8 mouse cellular contexts compared by ENCODE assay signal in genomic region chr1:120115671-120116081, GRCm38 (mm10). TPM values are rescaled to one million over a fixed set of nuclear protein-coding genes. Genes with fewer than 3 reads are reported as not detected.
DNase-seq lines count a peak whose midpoint lies in the region; ATAC-seq and TF ChIP-seq lines count a peak whose summit lies in the region.

No protein-coding gene starts in this region.

- H3K36me3 ChIP-seq in neural tube, embryonic 11.5 days (ENCODE audit: control insufficient read depth, insufficient read depth, low read length), result peaks cover 16% of the 10 kb centered on the region
- H3K36me3 ChIP-seq in forebrain, embryonic 12.5 days (replicated peaks), result peaks cover 54% of the 10 kb centered on the region
- H3K36me3 ChIP-seq in heart, embryonic 14.5 days (ENCODE audit: control insufficient read depth, insufficient read depth, low read length), result peaks cover 66% of the 10 kb centered on the region
- peaks cover 28% of the 10 kb centered on the region for H3K36me3 ChIP-seq in thymus, adult 2 months (ENCODE audit: control insufficient read depth, insufficient read depth, low read length)

- no peaks in the 10 kb centered on the region for H3K27me3 ChIP-seq in neural tube, embryonic 11.5 days (ENCODE audit: control insufficient read depth, insufficient read depth, low read length)
- H3K27me3 ChIP-seq in forebrain, embryonic 12.5 days, result no peaks in the 10 kb centered on the region
- no peaks in the 10 kb centered on the region for H3K27me3 ChIP-seq in heart, embryonic 14.5 days (ENCODE audit: control insufficient read depth, insufficient read depth, low read length)
- no peaks in the 10 kb centered on the region for H3K27me3 ChIP-seq in thymus, adult 2 months (ENCODE audit: control insufficient read depth, insufficient read depth, low read length)

- H3K27ac ChIP-seq in neural tube, embryonic 11.5 days (ENCODE audit: low read depth, low read length), result peak overlapping the region; percentile 87
- peak overlapping the region; percentile 84 for H3K27ac ChIP-seq in forebrain, embryonic 12.5 days
- peak overlapping the region; percentile 61 to 80 for H3K27ac ChIP-seq in heart, embryonic 14.5 days (replicated peaks in 1 of 2; ENCODE audit: control insufficient read depth in 1 of 2, insufficient read depth in 1 of 2, low read depth in 2 of 2, low read length in 2 of 2)
- 0 out of 2 replicates have a peak overlapping the region, but pooled peaks have one; percentile 56 for H3K27ac ChIP-seq in olfactory bulb, adult 2 months (ENCODE audit: insufficient read depth, low read depth, low read length)
- no peak overlapping the region for H3K27ac ChIP-seq in thymus, adult 2 months (ENCODE audit: control insufficient read depth, insufficient read depth, low read length)

- H3K4me3 ChIP-seq in neural tube, embryonic 11.5 days (ENCODE audit: low read depth, low read length), result no peak overlapping the region
- no peak overlapping the region for H3K4me3 ChIP-seq in forebrain, embryonic 12.5 days (replicated peaks)
- H3K4me3 ChIP-seq in heart, embryonic 14.5 days (ENCODE audit: control insufficient read depth in 1 of 2, insufficient read depth in 1 of 2, low read depth in 1 of 2, low read length in 2 of 2), result no peak overlapping the region
- no peak overlapping the region for H3K4me3 ChIP-seq in olfactory bulb, adult 2 months (ENCODE audit: insufficient read depth, low read depth, low read length)
- H3K4me3 ChIP-seq in thymus, adult 2 months (ENCODE audit: control insufficient read depth, insufficient read depth, low read length), result no peak overlapping the region

- H3K4me1 ChIP-seq in neural tube, embryonic 11.5 days (ENCODE audit: control insufficient read depth, insufficient read depth, low read length), result peaks cover 17% of the 10 kb centered on the region
- peaks cover 34% of the 10 kb centered on the region for H3K4me1 ChIP-seq in forebrain, embryonic 12.5 days
- peaks cover 15 to 41% of the 10 kb centered on the region in 2 experiments for H3K4me1 ChIP-seq in heart, embryonic 14.5 days (ENCODE audit: control insufficient read depth in 2 of 2, insufficient read depth in 2 of 2, low read length in 2 of 2)
- peaks cover 22% of the 10 kb centered on the region for H3K4me1 ChIP-seq in olfactory bulb, adult 2 months (ENCODE audit: control insufficient read depth, insufficient read depth, low read length)
- peaks cover 11% of the 10 kb centered on the region for H3K4me1 ChIP-seq in thymus, adult 2 months (replicated peaks; ENCODE audit: control insufficient read depth, insufficient read depth, low read length)

- TF ChIP-seq CTCF in olfactory bulb, adult 2 months (IDR thresholded peaks at IDR 0.05; ENCODE audit: insufficient read depth, low read depth, low read length), result no peak
- no peak for TF ChIP-seq CTCF in thymus, adult 2 months (IDR thresholded peaks at IDR 0.05; ENCODE audit: borderline replicate concordance, control insufficient read depth, extremely low read depth, insufficient read depth, low read length, poor library complexity)

- no peak for TF ChIP-seq POLR2A in olfactory bulb, adult 2 months (IDR thresholded peaks at IDR 0.05; ENCODE audit: insufficient read depth, low read depth, low read length)
- no peak for TF ChIP-seq POLR2A in thymus, adult 2 months (IDR thresholded peaks at IDR 0.05; ENCODE audit: control insufficient read depth, extremely low read depth, insufficient read depth, low read length, poor library complexity)

- WGBS in neural tube, embryonic 11.5 days, result 71% methylated on average over 9 of the region's 9 CpGs
- 49% methylated on average over 9 of the region's 9 CpGs for WGBS in forebrain, embryonic 12.5 days
- 68% methylated on average over 9 of the region's 9 CpGs for WGBS in heart, embryonic 14.5 days
- WGBS in olfactory bulb, adult 2 months, result 50% methylated on average over 9 of the region's 9 CpGs
- WGBS in thymus, adult 2 months, result 96% methylated on average over 9 of the region's 9 CpGs

- H3K9ac ChIP-seq in neural tube, embryonic 11.5 days (ENCODE audit: low read length), result peak overlapping the region; percentile 26
- H3K9ac ChIP-seq in forebrain, embryonic 12.5 days, result no peak overlapping the region
- no peak overlapping the region for H3K9ac ChIP-seq in heart, embryonic 14.5 days (ENCODE audit: low read length)

- peak; percentile 30 for DNase-seq in neural tube, embryonic 11.5 days (ENCODE audit: low spot score)
- no peak for DNase-seq in neural tube, embryonic 10.5 days (ENCODE audit: extremely low spot score, low spot score)
- DNase-seq in layer of hippocampus, postnatal 10 days (ENCODE audit: low spot score in 2 of 2), result peak; percentile 88 to 89
- DNase-seq in lung, postnatal 36 days, result no peak
- no peak for DNase-seq in thymus, adult 2 months

- no peak overlapping the region for H3K4me2 ChIP-seq in neural tube, embryonic 11.5 days (ENCODE audit: low read depth)
- no peak overlapping the region for H3K4me2 ChIP-seq in forebrain, embryonic 12.5 days
- no peak overlapping the region for H3K4me2 ChIP-seq in heart, embryonic 14.5 days (ENCODE audit: low read length)

- H3K9me3 ChIP-seq in neural tube, embryonic 11.5 days (ENCODE audit: control insufficient read depth, low read length), result no peaks in the 10 kb centered on the region
- H3K9me3 ChIP-seq in forebrain, embryonic 12.5 days, result 0 out of 2 replicates have a peak, but pooled peaks cover 5% of the 10 kb centered on the region
- H3K9me3 ChIP-seq in heart, embryonic 14.5 days (ENCODE audit: control insufficient read depth, low read length), result peaks cover 6% of the 10 kb centered on the region; the same call in 1 of the 2 replicates

- ATAC-seq in neural tube, embryonic 11.5 days (ENCODE audit: insufficient read depth, low FRiP score, low TSS enrichment), result peak; percentile 20
- peak; percentile 62 for ATAC-seq in forebrain, embryonic 12.5 days (ENCODE audit: low FRiP score)
- no peak for ATAC-seq in heart, embryonic 14.5 days (ENCODE audit: insufficient number of reproducible peaks, insufficient read depth, low FRiP score, low read depth)

RNA-seq across cellular contexts. Expression of gene Dbi, which starts 5.2 kb away (rescaled TPM):
- 1,035 and 1,076 TPM in 2 replicates for polyA plus RNA-seq in neural tube, embryonic 11.5 days (2014; fragmentation: Nextera tagmentation; extraction: Ambion mirVana)
- polyA plus RNA-seq in forebrain, embryonic 12.5 days (2016; fragmentation: Nextera tagmentation; extraction: Ambion mirVana), result 921 and 969 TPM in 2 replicates
- 768 and 775 TPM in 2 replicates for polyA plus RNA-seq in heart, embryonic 14.5 days (2014; fragmentation: Nextera tagmentation; extraction: Ambion mirVana)
- 100 to 1,000 TPM; 611 to 668 TPM for total RNA-seq in layer of hippocampus, postnatal 10 days (2021)
- polyA plus RNA-seq in olfactory bulb, adult 2 months (2012; ENCODE audit: insufficient read depth, insufficient read length, low replicate concordance, missing spikeins), result not detected in 2 replicates
- 210 and 247 TPM in 2 replicates for polyA plus RNA-seq in thymus, adult 2 months (2012; rRNA removed)

RNA-seq across cellular contexts. Expression of gene 3110009E18Rik, which starts 5.3 kb away (rescaled TPM):
- 19.4 and 23.8 TPM in 2 replicates for polyA plus RNA-seq in neural tube, embryonic 11.5 days (2014; fragmentation: Nextera tagmentation; extraction: Ambion mirVana)
- polyA plus RNA-seq in forebrain, embryonic 12.5 days (2016; fragmentation: Nextera tagmentation; extraction: Ambion mirVana), result 23.7 and 30.2 TPM in 2 replicates
- polyA plus RNA-seq in heart, embryonic 14.5 days (2014; fragmentation: Nextera tagmentation; extraction: Ambion mirVana), result 11.1 and 12.4 TPM in 2 replicates
- total RNA-seq in layer of hippocampus, postnatal 10 days (2021), result 1 to 10 TPM; 7.1 to 8.7 TPM
- not detected in 2 replicates for polyA plus RNA-seq in olfactory bulb, adult 2 months (2012; ENCODE audit: insufficient read depth, insufficient read length, low replicate concordance, missing spikeins)
- 4.4 and 5.5 TPM in 2 replicates for polyA plus RNA-seq in thymus, adult 2 months (2012; rRNA removed)

RNA-seq across cellular contexts. Expression of gene Tmem37, which starts 41.8 kb away (rescaled TPM):
- 7.4 and 8.6 TPM in 2 replicates for polyA plus RNA-seq in neural tube, embryonic 11.5 days (2014; fragmentation: Nextera tagmentation; extraction: Ambion mirVana)
- 5.2 and 5.3 TPM in 2 replicates for polyA plus RNA-seq in forebrain, embryonic 12.5 days (2016; fragmentation: Nextera tagmentation; extraction: Ambion mirVana)
- polyA plus RNA-seq in heart, embryonic 14.5 days (2014; fragmentation: Nextera tagmentation; extraction: Ambion mirVana), result 15.1 and 15.7 TPM in 2 replicates
- 1 to 10 TPM; 1.0 to 2.0 TPM for total RNA-seq in layer of hippocampus, postnatal 10 days (2021)
- not detected in 2 replicates for polyA plus RNA-seq in olfactory bulb, adult 2 months (2012; ENCODE audit: insufficient read depth, insufficient read length, low replicate concordance, missing spikeins)
- polyA plus RNA-seq in thymus, adult 2 months (2012; rRNA removed), result 15.7 and 18.5 TPM in 2 replicates

Comparison
In these comparisons a context has a peak if more than half of its experiments do, and no peak if none do; other contexts are left out.
1. DNase-seq: peak in neural tube, embryonic 11.5 days (single experiment) and layer of hippocampus, postnatal 10 days (2 of 2); none in neural tube, embryonic 10.5 days (single experiment), lung, postnatal 36 days (single experiment) and thymus, adult 2 months (single experiment).